Comparison of ENCODE assay signal across 15 mouse cellular contexts in the genomic region with DNA sequence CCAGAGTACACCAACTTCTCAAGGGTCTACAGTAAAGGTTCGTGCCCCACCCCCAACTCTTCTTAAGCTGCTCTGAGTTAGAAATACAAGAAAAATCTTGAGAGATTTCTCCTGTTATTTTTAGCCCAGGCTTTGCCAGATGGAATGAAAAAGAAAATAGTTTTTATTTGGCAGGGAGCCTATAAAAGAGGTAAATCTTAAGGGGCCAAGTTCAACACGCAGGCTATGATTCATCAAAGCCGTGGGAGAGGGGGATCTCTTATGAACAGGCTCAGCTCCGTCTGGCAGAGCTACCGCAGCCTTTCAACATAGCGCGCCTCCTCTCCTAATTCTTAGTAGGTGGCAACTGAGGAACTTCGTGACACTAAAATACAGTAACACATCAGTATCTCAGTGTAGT. TPM values are rescaled to one million over a fixed set of nuclear protein-coding genes. Genes with fewer than 3 reads are reported as not detected.
DNase-seq lines count a peak whose midpoint lies in the region; ATAC-seq and TF ChIP-seq lines count a peak whose summit lies in the region.
"Had no signal": no experiment of that assay in that cellular context is flagged by ENCODE, and none has a peak within 500 bp of the region (broad histone marks: within the 10 kb centered on the region; RNA-seq: fewer than 3 reads in every experiment).

No protein-coding gene starts in this region.

- no peak for TF ChIP-seq CTCF in forebrain, postnatal 0 days (IDR thresholded peaks at IDR 0.05; ENCODE audit: low read depth)
- no peak for TF ChIP-seq CTCF in embryonic fibroblast, embryonic 13.5 days (IDR thresholded peaks at IDR 0.05; ENCODE audit: borderline replicate concordance, insufficient read depth, low read length)

- H3K9me3 ChIP-seq in forebrain, postnatal 0 days (ENCODE audit: low read length): no peaks in the 10 kb centered on the region
- H3K9me3 ChIP-seq in forebrain, embryonic 16.5 days (ENCODE audit: control insufficient read depth, low read length): no peaks in the 10 kb centered on the region
- H3K9me3 ChIP-seq: embryonic facial prominence, embryonic 13.5 days; limb, embryonic 12.5 days; neural tube, embryonic 13.5 days had no signal

- peaks cover 20% of the 10 kb centered on the region; the same call in 1 of the 2 replicates for H3K4me1 ChIP-seq in forebrain, postnatal 0 days (ENCODE audit: insufficient read depth)
- H3K4me1 ChIP-seq in forebrain, embryonic 16.5 days (replicated peaks; ENCODE audit: control insufficient read depth, insufficient read depth, low read length): peaks cover 62% of the 10 kb centered on the region
- peaks cover 33% of the 10 kb centered on the region for H3K4me1 ChIP-seq in embryonic fibroblast, embryonic 13.5 days (ENCODE audit: control insufficient read depth, insufficient read depth, low read length)

- no peak for ATAC-seq in forebrain, postnatal 0 days
- no peak for ATAC-seq in forebrain, embryonic 16.5 days
- ATAC-seq in megakaryocyte progenitor cell, adult 5-6 weeks (replicated peaks; ENCODE audit: poor library complexity): no peak

- peaks cover 85% of the 10 kb centered on the region for H3K36me3 ChIP-seq in forebrain, postnatal 0 days (ENCODE audit: insufficient read depth)
- peaks cover 59% of the 10 kb centered on the region for H3K36me3 ChIP-seq in forebrain, embryonic 16.5 days (ENCODE audit: control insufficient read depth, insufficient read depth)

- 55% methylated on average over 8 of the region's 8 CpGs for WGBS in forebrain, postnatal 0 days
- 72% methylated on average over 8 of the region's 8 CpGs for WGBS in forebrain, embryonic 16.5 days

- no peak for TF ChIP-seq POLR2A in embryonic fibroblast, embryonic 13.5 days (IDR thresholded peaks at IDR 0.05; ENCODE audit: low read depth, low read length)

- H3K4me3 ChIP-seq in forebrain, postnatal 0 days (ENCODE audit: low read depth, low read length): no peak overlapping the region
- no peak overlapping the region for H3K4me3 ChIP-seq in forebrain, embryonic 16.5 days (replicated peaks; ENCODE audit: low read length)
- no peak overlapping the region for H3K4me3 ChIP-seq in embryonic fibroblast, embryonic 13.5 days (ENCODE audit: insufficient read depth, low read length)
- H3K4me3 ChIP-seq: embryonic facial prominence, embryonic 13.5 days; limb, embryonic 12.5 days; neural tube, embryonic 13.5 days had no signal

- H3K9ac ChIP-seq in forebrain, postnatal 0 days: no peak overlapping the region
- H3K9ac ChIP-seq in forebrain, embryonic 16.5 days (replicated peaks; ENCODE audit: low read depth, low read length): no peak overlapping the region
- H3K9ac ChIP-seq: embryonic facial prominence, embryonic 13.5 days; limb, embryonic 12.5 days; neural tube, embryonic 13.5 days had no signal

- no peak overlapping the region for H3K27ac ChIP-seq in forebrain, postnatal 0 days (ENCODE audit: low read depth, low read length)
- no peak overlapping the region for H3K27ac ChIP-seq in forebrain, embryonic 16.5 days (ENCODE audit: low read length)
- peak overlapping the region; percentile 67 for H3K27ac ChIP-seq in embryonic fibroblast, embryonic 13.5 days (ENCODE audit: insufficient read depth, low read length)
- H3K27ac ChIP-seq: embryonic facial prominence, embryonic 13.5 days; limb, embryonic 12.5 days; neural tube, embryonic 13.5 days had no signal

- no peaks in the 10 kb centered on the region for H3K27me3 ChIP-seq in forebrain, postnatal 0 days (ENCODE audit: insufficient read depth, low read length)
- no peaks in the 10 kb centered on the region for H3K27me3 ChIP-seq in forebrain, embryonic 16.5 days (replicated peaks; ENCODE audit: control insufficient read depth, insufficient read depth, low read length)
- H3K27me3 ChIP-seq: embryonic facial prominence, embryonic 13.5 days; limb, embryonic 12.5 days; neural tube, embryonic 13.5 days had no signal

- no peak overlapping the region for H3K4me2 ChIP-seq in forebrain, postnatal 0 days (ENCODE audit: low read depth)
- H3K4me2 ChIP-seq in forebrain, embryonic 16.5 days (ENCODE audit: low read length): no peak overlapping the region
- H3K4me2 ChIP-seq: embryonic facial prominence, embryonic 13.5 days; limb, embryonic 12.5 days; neural tube, embryonic 13.5 days had no signal

- DNase-seq in forebrain, postnatal 0 days: peak; percentile 16
- DNase-seq in layer of hippocampus, adult 9-11 months: peak; percentile 49
- no peak for DNase-seq in layer of hippocampus, adult 9-10 months (ENCODE audit: low spot score)
- peak; percentile 71 for DNase-seq in 3T3-L1 (ENCODE audit: low read depth, low spot score)
- no peak for DNase-seq in adrenal gland, adult 8-10 months
- DNase-seq: kidney, adult 8-10 months; lung, adult 18-20 months; midbrain, embryonic 14.5 days; right cerebral cortex, postnatal 25 days had no signal

RNA-seq across cellular contexts. Expression of a gene that starts 10.0 kb away (rescaled TPM):
- total RNA-seq in forebrain, postnatal 0 days (2014; rRNA removed): 540 and 696 TPM in 2 replicates
- 162 and 210 TPM in 2 replicates for polyA plus RNA-seq in forebrain, postnatal 0 days (2015; fragmentation: Nextera tagmentation; extraction: Ambion mirVana)
- polyA plus RNA-seq in forebrain, embryonic 16.5 days (2015; fragmentation: Nextera tagmentation; extraction: Ambion mirVana): 290 and 318 TPM in 2 replicates
- 442 and 478 TPM in 2 replicates for polyA plus RNA-seq in embryonic fibroblast, embryonic 13.5 days (2011; ENCODE audit: insufficient read length, low read depth, missing spikeins)
- total RNA-seq in megakaryocyte progenitor cell, adult 5-6 weeks (2015): 95.4 and 101 TPM in 2 replicates
- total RNA-seq in megakaryocyte progenitor cell, adult 5-6 weeks (2017): 88.5 and 107 TPM in 2 replicates
- total RNA-seq in adrenal gland, adult 8-10 months (2022): 1,000 to 10,000 TPM in 3 of 4 experiments, 100 to 1,000 TPM in 1; 965 to 1,225 (median 1,109) TPM

RNA-seq across cellular contexts. Expression of a gene that starts 29.4 kb away (rescaled TPM):
- total RNA-seq in forebrain, postnatal 0 days (2014; rRNA removed): 0.23 and 0.43 TPM in 2 replicates
- polyA plus RNA-seq in forebrain, postnatal 0 days (2015; fragmentation: Nextera tagmentation; extraction: Ambion mirVana): 0.11 and 0.25 TPM in 2 replicates
- polyA plus RNA-seq in forebrain, embryonic 16.5 days (2015; fragmentation: Nextera tagmentation; extraction: Ambion mirVana): 0.07 and 0.16 TPM in 2 replicates
- polyA plus RNA-seq in embryonic fibroblast, embryonic 13.5 days (2011; ENCODE audit: insufficient read length, low read depth, missing spikeins): 0.35 and 0.72 TPM in 2 replicates
- 0.35 TPM in 1 of 2 replicates, not detected in the other for total RNA-seq in megakaryocyte progenitor cell, adult 5-6 weeks (2015)
- not detected in 2 replicates for total RNA-seq in megakaryocyte progenitor cell, adult 5-6 weeks (2017)
- 1 to 10 TPM; 4.5 to 7.6 (median 6.6) TPM for total RNA-seq in adrenal gland, adult 8-10 months (2022)

Comparison
In these comparisons a context has a peak if more than half of its experiments do, and no peak if none do; other contexts are left out.
1. DNase-seq: peak in forebrain, postnatal 0 days (single experiment), layer of hippocampus, adult 9-11 months (single experiment) and 3T3-L1 (single experiment); none in layer of hippocampus, adult 9-10 months (single experiment) and adrenal gland, adult 8-10 months (single experiment).